Mouse (Mus musculus): Measurements from ENCODE around the gene Nlrp4e.
"Not testable (repeated sequence)": the region's sequence is repeated elsewhere in the genome, so short reads cannot be mapped to it uniquely, and the experiment has no call there.

DNA sequence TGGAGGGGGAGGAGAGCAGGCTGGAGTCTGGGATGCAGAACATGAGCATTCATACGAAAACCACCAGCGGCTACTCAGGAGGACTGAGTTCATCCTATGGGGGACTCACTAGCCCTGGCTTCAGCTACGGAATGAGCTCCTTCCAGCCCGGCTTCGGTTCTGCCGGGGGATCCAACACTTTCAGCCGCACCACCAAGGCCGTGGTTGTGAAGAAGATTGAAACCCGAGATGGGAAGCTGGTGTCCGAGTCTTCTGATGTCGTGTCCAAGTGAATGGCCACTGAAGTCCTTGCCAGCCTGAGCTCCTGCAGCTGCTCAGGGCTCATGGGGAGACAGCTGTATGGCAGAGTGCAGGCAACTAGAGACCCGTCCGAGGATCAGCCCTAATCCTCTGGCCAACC lies 57.3 kb downstream of the Nlrp4e start:
- TF ChIP-seq CTCF (IDR thresholded peaks at IDR 0.05; ENCODE audit: low read depth, low read length); POLR2A (IDR thresholded peaks at IDR 0.05; ENCODE audit: insufficient read depth, low read length); EP300 (IDR thresholded peaks at IDR 0.05; ENCODE audit: insufficient read depth, low read depth, low read length): not testable (repeated sequence)
